Mouse (Mus musculus): ENCODE data around the gene Col15a1. TPM values are rescaled to one million over a fixed set of nuclear protein-coding genes. Genes with fewer than 3 reads are reported as not detected.

The Col15a1 gene
- 0.14 and 0.33 TPM in 2 replicates for polyA plus RNA-seq (2016; fragmentation: Nextera tagmentation; extraction: Ambion mirVana)

DNA sequence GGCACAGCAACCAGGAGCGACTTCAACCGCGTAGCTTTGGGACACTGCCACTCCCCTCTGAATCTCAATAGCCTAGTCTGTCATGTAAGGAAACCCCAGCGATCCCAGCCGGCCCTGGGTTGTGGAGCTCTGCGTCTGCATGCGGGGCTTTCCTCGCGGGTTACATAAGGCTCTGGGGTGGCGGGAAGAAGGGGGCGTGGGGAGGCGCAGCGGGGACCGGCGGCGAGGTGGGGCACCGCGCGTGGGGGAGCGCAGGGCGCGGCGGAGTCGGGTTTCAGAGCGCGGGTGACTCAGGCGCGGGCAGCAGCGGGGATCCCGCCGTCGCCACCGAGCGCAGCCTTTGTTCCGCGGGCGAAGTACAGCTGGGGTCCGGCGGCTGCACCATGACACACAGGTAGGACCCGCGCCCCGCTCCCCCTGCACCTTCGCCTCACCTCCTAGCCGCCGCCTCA is at the start of gene Col15a1:
Gene Col15a1, plus strand, starts transcription at position 193 of the 452 bp plus-strand sequence.
- H3K9ac ChIP-seq: no peak within 1 kb of the TSS
- ATAC-seq: no peak
- 2% methylated on average over 44 of the region's 45 CpGs for WGBS (ENCODE audit: insufficient replicate concordance)

DNA sequence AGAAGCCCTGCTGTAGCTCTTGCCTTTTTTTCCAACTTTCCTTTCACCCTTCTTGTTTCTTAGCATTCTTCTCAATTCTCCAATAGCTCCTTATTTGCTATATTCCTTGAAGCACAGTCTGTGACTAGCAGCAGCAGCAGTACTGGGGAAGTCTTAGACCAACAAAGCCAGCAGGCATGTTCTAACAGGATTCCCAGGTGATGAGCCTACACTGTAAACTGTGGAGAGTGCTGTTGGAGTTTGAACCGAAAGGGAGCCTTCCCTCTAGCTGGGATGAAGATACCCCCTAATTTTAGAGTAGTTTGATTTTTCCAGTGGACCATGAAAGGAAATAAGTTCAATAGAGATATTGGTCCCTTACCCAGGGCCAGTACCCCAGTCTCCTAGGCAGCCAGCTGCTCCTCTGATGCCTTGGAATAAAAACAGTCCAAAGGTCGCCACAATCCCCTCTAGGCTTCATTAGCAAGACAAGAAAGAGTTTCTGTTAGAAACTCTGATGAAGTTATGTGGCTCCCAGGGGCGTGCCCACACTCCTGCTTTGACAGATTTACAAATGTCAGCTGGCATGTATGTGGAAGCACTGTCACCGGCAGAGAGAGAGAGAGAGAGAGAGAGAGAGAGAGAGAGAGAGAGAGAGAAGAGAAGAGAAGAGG is 46.7 kb upstream of the Col15a1 start:
- Histone ChIP-seq H3K27ac (no peak overlapping the region), H3K27me3 (replicated peaks) (no peaks in the 10 kb centered on the region), H3K4me1 (no peaks in the 10 kb centered on the region), H3K4me3 (no peak overlapping the region), H3K4me2 (no peak overlapping the region), H3K9ac (no peak overlapping the region), H3K36me3 (no peaks in the 10 kb centered on the region), H3K9me3 (replicated peaks) (no peaks in the 10 kb centered on the region)
- 20% methylated on average over 4 of the region's 4 CpGs for WGBS (ENCODE audit: insufficient replicate concordance)
- ATAC-seq: no peak

More for the DNA sequence above, at the start of gene Col15a1:
- Histone ChIP-seq H3K36me3 (no peaks in the 10 kb centered on the region), H3K9me3 (replicated peaks) (no peaks in the 10 kb centered on the region), H3K4me2 (peak within 1 kb of the TSS; percentile 45), H3K27ac (no peak within 1 kb of the TSS), H3K4me3 (peak within 1 kb of the TSS; percentile 33), H3K4me1 (no peaks in the 10 kb centered on the region), H3K27me3 (replicated peaks) (peaks cover 59% of the 10 kb centered on the region)

DNA sequence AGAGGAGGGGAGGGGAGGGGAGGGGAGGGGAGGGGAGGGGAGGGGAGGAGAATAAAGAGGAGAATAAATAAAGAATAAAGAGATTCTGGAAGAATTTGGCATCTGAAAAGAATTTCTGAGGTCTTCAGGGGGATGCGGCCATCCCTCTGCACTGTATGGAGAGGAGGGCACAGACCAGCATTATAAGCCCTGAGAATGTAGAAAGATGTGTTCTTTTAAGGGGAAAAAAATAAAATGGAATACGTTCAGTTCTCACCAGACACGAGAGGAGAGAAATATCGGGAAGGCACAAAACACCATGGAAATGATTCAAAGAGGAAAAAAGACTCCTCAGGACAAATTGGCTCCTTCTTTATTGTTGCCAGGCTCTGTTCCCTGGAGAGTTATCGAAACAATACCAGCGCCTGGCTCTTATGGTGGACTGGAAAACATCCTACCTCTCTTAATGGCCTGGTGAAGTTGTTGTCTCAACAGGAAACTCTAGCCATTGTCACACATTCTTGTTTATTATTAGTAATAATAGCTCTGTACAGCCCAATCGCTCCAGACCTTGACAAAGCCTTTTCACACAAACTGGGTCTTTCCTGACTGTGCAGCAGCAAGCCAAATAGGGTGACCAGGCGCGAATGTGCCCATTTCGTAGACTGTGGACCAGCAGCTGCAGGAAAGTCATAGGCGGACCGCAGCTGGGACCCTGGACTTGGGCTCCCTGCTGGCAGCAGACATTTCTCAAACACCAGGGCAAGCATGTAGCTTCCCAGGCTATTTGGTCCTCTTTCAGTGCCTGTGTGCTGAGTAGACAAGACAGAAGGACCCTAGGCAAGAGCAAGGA is 46.0 kb upstream of the Col15a1 start:
- Histone ChIP-seq H3K9ac (no peak overlapping the region), H3K4me3 (no peak overlapping the region), H3K4me2 (no peak overlapping the region), H3K9me3 (replicated peaks) (no peaks in the 10 kb centered on the region), H3K4me1 (no peaks in the 10 kb centered on the region), H3K27me3 (replicated peaks) (no peaks in the 10 kb centered on the region), H3K27ac (no peak overlapping the region), H3K36me3 (no peaks in the 10 kb centered on the region)
- WGBS (ENCODE audit: insufficient replicate concordance): 64% methylated on average over 12 of the region's 12 CpGs
- no peak for ATAC-seq

DNA sequence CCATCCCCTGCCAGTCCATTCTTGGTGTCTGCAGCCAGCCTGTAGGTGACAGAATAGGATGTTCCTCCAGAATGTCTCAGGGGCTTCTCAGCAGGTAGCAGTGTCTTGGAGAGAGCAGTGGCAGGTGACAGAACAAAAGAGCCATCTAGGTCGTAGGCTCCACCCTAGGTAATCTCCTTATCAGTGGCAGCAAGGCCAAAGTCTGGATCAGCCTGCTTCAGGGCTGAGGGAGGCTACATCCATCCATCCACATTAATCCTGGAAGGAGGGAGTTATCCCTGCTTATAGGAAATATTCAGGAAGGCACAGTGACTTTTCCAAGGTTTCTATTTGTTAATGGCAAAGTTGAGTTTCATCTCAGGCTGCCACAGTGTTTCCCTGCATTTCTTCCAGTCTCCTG is 35.6 kb upstream of the Col15a1 start:
- Histone ChIP-seq H3K4me2 (no peak overlapping the region), H3K9me3 (replicated peaks) (no peaks in the 10 kb centered on the region), H3K36me3 (no peaks in the 10 kb centered on the region), H3K27ac (no peak overlapping the region), H3K4me1 (no peaks in the 10 kb centered on the region), H3K4me3 (no peak overlapping the region), H3K27me3 (replicated peaks) (no peaks in the 10 kb centered on the region), H3K9ac (no peak overlapping the region)
- 31% methylated on average over 1 of the region's 1 CpGs for WGBS (ENCODE audit: insufficient replicate concordance)
- no peak for ATAC-seq

DNA sequence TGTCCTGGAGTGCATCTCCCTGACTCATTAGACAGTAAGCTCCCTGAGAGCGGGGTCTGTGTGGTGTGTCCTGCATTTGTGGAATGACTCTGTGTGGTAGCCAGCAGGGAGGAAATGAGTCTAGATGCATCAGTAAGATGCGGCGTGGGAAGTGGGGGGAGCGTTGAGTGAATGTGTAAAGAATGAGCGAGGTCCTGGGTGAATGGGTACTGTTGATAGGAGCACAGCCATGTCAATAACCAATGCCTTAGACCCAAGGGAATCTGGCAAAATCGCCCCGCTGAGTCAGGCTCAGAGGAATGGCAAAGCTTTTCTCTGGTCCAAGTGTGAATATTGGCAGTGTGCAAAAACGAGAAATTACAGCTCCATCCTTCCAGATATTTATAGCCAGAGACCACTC is 30.9 kb upstream of the Col15a1 start:
- Histone ChIP-seq H3K27ac (no peak overlapping the region), H3K36me3 (no peaks in the 10 kb centered on the region), H3K9me3 (replicated peaks) (no peaks in the 10 kb centered on the region), H3K9ac (no peak overlapping the region), H3K4me2 (no peak overlapping the region), H3K4me1 (no peaks in the 10 kb centered on the region), H3K4me3 (no peak overlapping the region), H3K27me3 (replicated peaks) (no peaks in the 10 kb centered on the region)
- 49% methylated on average over 8 of the region's 8 CpGs for WGBS (ENCODE audit: insufficient replicate concordance)
- ATAC-seq: no peak

DNA sequence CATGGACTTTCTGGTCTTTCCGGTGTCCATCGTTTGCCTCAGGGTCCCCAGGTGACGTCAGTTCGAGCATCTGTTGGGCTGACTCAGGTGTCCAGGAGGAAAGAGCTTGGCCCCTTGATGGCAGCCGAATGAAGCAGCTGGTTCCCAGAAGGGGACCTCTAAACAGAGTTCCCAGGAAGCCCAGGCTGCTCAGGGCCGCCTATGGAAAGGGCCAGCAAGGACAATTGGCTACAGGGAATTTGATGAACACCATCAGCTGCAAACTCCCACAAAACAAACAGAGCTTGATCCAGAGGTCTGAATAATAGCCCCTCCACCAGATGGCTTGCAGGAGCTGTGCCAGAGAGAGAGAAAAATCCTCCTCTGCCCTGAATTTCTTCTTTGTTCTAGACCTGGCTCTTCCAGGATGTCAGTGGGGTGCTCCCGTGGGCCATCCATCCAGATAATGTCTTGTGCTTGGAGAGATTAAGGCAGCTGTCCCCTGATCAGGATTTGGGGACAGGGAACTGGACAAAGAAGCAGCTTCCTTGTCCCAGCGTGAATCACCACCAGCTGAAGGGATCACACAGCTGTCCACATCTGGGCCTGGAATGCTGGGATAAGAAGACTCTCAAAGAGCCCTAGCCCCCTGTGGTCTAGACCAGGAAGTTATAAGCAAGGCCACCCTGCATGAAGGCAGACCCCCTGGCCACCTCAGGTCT is 29.6 kb upstream of the Col15a1 start:
- Histone ChIP-seq H3K36me3 (no peaks in the 10 kb centered on the region), H3K4me3 (no peak overlapping the region), H3K27ac (no peak overlapping the region), H3K27me3 (replicated peaks) (no peaks in the 10 kb centered on the region), H3K4me2 (no peak overlapping the region), H3K4me1 (no peaks in the 10 kb centered on the region), H3K9ac (no peak overlapping the region), H3K9me3 (replicated peaks) (no peaks in the 10 kb centered on the region)
- WGBS (ENCODE audit: insufficient replicate concordance): 57% methylated on average over 8 of the region's 8 CpGs
- ATAC-seq: no peak

DNA sequence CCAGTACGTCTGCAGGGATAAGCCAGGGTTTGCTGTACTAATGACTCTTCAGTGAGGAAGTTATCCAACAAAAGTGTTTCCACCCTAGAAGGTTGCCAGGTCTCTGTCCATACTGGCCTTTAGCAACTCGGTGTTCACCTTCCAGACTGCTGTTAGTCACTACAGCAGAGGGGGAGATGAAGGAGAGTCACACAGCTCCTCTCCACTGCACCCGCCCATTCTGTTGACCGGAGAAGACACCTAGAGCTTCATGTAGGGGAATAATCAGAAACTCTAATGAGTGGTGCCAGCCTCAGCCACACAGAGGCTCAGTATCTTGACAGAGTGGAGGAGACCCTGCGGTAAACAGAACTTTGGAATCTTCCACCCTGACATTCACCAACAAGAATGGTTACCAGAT is 28.4 kb upstream of the Col15a1 start:
- ATAC-seq: no peak
- WGBS (ENCODE audit: insufficient replicate concordance): 62% methylated on average over 5 of the region's 5 CpGs
- H3K4me2 ChIP-seq: no peak overlapping the region
- H3K27ac ChIP-seq: no peak overlapping the region
- H3K4me3 ChIP-seq: no peak overlapping the region
- no peaks in the 10 kb centered on the region for H3K36me3 ChIP-seq
- H3K9me3 ChIP-seq (replicated peaks): no peaks in the 10 kb centered on the region
- H3K4me1 ChIP-seq: no peaks in the 10 kb centered on the region
- H3K27me3 ChIP-seq (replicated peaks): no peaks in the 10 kb centered on the region
- no peak overlapping the region for H3K9ac ChIP-seq

DNA sequence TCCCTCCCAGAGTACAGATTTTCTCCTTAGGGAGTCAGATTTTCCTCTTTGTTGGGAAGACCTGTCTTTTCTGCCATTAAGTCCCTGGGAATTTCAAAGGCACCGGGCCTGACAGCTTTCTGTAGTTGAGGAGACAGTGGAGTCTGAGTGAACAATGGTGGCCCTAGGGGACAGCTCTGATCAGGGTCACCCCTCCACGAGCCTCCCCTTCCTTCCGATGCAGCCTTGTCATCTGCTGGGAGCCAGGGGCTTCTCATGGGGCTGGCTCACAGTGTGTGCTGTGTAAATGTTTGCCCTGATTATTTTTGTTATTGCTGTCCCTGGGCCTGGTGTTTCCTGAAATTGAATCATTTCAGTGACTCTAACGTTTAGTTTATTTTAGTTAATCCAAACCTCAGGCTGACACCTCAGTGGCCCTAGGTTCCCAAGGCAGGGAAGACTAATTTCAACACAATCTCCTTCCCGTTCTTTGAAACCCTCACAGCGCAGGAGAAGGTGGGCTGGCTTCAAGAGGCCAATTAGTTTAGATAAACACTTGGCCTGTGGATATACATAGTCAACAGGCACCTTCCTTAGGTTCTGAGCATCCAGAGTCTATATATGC is 23.8 kb upstream of the Col15a1 start:
- no peaks in the 10 kb centered on the region for H3K36me3 ChIP-seq
- H3K4me2 ChIP-seq: no peak overlapping the region
- no peak overlapping the region for H3K9ac ChIP-seq
- H3K27me3 ChIP-seq (replicated peaks): no peaks in the 10 kb centered on the region
- 53% methylated on average over 6 of the region's 6 CpGs for WGBS (ENCODE audit: insufficient replicate concordance)
- H3K27ac ChIP-seq: no peak overlapping the region
- ATAC-seq: no peak
- H3K9me3 ChIP-seq (replicated peaks): no peaks in the 10 kb centered on the region
- no peaks in the 10 kb centered on the region for H3K4me1 ChIP-seq
- H3K4me3 ChIP-seq: no peak overlapping the region

DNA sequence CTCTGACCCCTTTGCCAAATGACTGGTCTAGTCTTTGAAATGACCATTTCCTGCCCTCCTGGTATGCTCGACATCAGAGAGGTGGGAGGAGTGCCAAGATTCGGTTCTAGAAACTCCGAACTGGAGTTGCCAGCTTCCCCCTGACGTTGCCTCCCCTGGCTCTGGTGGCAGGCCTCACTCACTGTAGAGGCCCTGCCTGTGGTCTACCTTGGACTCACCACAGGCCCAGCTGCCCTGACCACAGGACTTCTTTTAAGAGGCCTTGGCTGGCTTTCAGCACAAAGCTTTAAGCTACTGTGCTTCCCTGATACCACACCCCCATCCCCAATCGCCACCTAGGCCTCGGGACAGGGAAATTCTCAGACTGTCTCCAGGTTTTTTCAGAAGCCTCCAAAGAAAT is 21.4 kb upstream of the Col15a1 start:
- Histone ChIP-seq H3K9ac (no peak overlapping the region), H3K27ac (no peak overlapping the region), H3K4me2 (no peak overlapping the region), H3K27me3 (replicated peaks) (no peaks in the 10 kb centered on the region), H3K4me3 (no peak overlapping the region), H3K36me3 (no peaks in the 10 kb centered on the region), H3K4me1 (no peaks in the 10 kb centered on the region), H3K9me3 (replicated peaks) (no peaks in the 10 kb centered on the region)
- 28% methylated on average over 6 of the region's 6 CpGs for WGBS (ENCODE audit: insufficient replicate concordance)
- ATAC-seq: no peak

DNA sequence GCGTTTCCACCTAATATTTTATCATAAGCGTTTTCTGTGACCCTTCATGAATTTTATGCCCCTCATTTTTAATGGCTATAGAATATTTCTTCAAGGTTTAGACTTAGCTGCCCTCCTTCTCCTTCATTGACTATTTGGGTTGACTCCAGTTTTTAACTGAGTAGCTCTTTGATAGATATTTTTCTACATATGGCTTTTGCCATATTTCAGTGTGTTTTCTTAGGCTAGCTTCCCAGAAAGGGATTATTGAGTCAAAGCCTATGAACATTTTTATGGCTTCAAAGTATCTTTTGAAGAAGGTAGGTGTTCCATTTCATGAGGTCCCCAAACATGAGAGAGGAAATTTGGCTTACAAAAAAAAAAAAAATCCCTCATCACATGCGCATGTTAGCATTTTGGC is 11.8 kb upstream of the Col15a1 start:
- H3K4me2 ChIP-seq: no peak overlapping the region
- H3K9me3 ChIP-seq (replicated peaks): no peaks in the 10 kb centered on the region
- 63% methylated on average over 3 of the region's 3 CpGs for WGBS (ENCODE audit: insufficient replicate concordance)
- no peak overlapping the region for H3K27ac ChIP-seq
- H3K36me3 ChIP-seq: no peaks in the 10 kb centered on the region
- H3K9ac ChIP-seq: no peak overlapping the region
- no peaks in the 10 kb centered on the region for H3K27me3 ChIP-seq (replicated peaks)
- no peak for ATAC-seq
- no peaks in the 10 kb centered on the region for H3K4me1 ChIP-seq
- no peak overlapping the region for H3K4me3 ChIP-seq

DNA sequence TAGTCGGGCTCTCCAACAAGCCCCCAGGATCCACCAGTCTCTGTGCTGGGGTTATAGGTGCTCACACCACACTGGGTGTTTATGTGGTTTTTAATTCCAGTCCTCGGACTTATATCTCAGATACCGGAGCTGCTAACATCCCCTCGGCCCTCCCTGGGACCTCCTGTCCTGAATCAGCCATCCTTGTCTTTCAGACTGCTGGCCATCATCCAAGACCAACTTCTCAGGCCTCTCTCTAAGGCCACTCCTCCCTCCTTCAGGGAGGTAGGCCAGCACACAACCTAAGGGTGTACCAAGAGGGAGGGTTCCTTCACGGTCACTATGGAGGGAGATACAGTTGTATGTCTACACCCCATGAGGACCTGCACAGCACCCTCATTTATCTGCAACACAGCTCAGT is 4.3 kb upstream of the Col15a1 start:
- WGBS (ENCODE audit: insufficient replicate concordance): 53% methylated on average over 5 of the region's 5 CpGs
- no peak overlapping the region for H3K27ac ChIP-seq
- peaks cover 34% of the 10 kb centered on the region for H3K27me3 ChIP-seq (replicated peaks)
- ATAC-seq: no peak
- no peak overlapping the region for H3K4me3 ChIP-seq
- no peak overlapping the region for H3K9ac ChIP-seq
- no peaks in the 10 kb centered on the region for H3K36me3 ChIP-seq
- H3K4me1 ChIP-seq: no peaks in the 10 kb centered on the region
- H3K4me2 ChIP-seq: no peak overlapping the region
- H3K9me3 ChIP-seq (replicated peaks): no peaks in the 10 kb centered on the region

DNA sequence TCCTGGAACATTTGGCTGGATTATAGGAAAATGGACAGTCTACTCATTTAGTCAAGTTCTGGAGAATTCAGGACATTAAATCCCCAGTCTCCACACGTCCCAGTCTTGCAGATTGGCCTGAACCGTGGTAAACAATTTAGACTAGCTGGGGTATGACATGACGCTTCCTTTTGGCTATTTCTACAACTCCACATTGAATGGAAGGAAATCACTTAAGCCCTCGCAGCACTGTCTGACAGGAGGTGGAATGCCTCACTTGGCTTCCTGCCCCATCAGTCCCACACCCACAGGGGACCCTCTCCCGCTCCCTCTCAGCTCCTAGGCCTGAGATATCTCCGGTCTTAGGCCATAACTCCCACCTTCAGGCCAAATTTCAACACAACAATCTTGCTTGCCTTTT is 2.1 kb upstream of the Col15a1 start:
- WGBS (ENCODE audit: insufficient replicate concordance): 27% methylated on average over 6 of the region's 6 CpGs
- no peaks in the 10 kb centered on the region for H3K4me1 ChIP-seq
- no peak overlapping the region for H3K4me3 ChIP-seq
- H3K9me3 ChIP-seq (replicated peaks): no peaks in the 10 kb centered on the region
- H3K27ac ChIP-seq: no peak overlapping the region
- H3K36me3 ChIP-seq: no peaks in the 10 kb centered on the region
- peaks cover 54% of the 10 kb centered on the region for H3K27me3 ChIP-seq (replicated peaks)
- no peak for ATAC-seq
- H3K9ac ChIP-seq: no peak overlapping the region
- H3K4me2 ChIP-seq: no peak overlapping the region
